Mouse (Mus musculus) lung, embryonic 14.5 days (tissue): ENCODE measurements around the gene Msgn1. TPM values are rescaled to one million over a fixed set of nuclear protein-coding genes. Genes with fewer than 3 reads are reported as not detected.

Source experiments
- ATAC-seq: fragments of 200-750 bp; cut with Nextera tagmentation; 2 replicates; pipeline ENCODE4 v1.8.0; 2017; ENCODE audit warnings: mild to moderate bottlenecking, moderate TSS enrichment, moderate library complexity; ENCODE audit not compliant: insufficient read depth
- DNase-seq: peaks from one replicate; pipeline ENCODE4 v3.0.0-alpha.2; 2015
- H3K27ac ChIP-seq: fragments of 300-500 bp; sonication (generic); 2 replicates; pipeline ENCODE4 v1.5.1; 2014; ENCODE audit warnings: low read depth, mild to moderate bottlenecking, moderate library complexity
- H3K27me3 ChIP-seq: fragments of 300-500 bp; sonication (generic); 2 replicates; pipeline ENCODE4 v1.6.1; 2014; ENCODE audit warnings: low read length, control low read depth; ENCODE audit not compliant: insufficient read depth
- H3K36me3 ChIP-seq: fragments of 300-500 bp; sonication (generic); 2 replicates; pipeline ENCODE4 v1.6.1; 2014; ENCODE audit warnings: control low read depth; ENCODE audit not compliant: insufficient read depth
- H3K4me1 ChIP-seq: fragments of 300-500 bp; sonication (generic); 2 replicates; pipeline ENCODE4 v1.6.1; 2014; ENCODE audit warnings: antibody characterized with exemption, control low read depth; ENCODE audit not compliant: insufficient read depth
- H3K4me2 ChIP-seq: fragments of 300-500 bp; sonication (generic); 2 replicates; pipeline ENCODE4 v1.6.1; 2014; ENCODE audit warnings: mild to moderate bottlenecking
- H3K4me3 ChIP-seq: fragments of 300-500 bp; sonication (generic); 2 replicates; pipeline ENCODE4 v1.5.1; 2014; ENCODE audit warnings: low read depth, low read length
- H3K9ac ChIP-seq: fragments of 300-500 bp; sonication (generic); 2 replicates; pipeline ENCODE4 v1.6.1; 2014
- H3K9me3 ChIP-seq: fragments of 300-500 bp; sonication (generic); 2 replicates; pipeline ENCODE4 v1.6.1; 2016; ENCODE audit warnings: low read depth, low read length, control low read depth
- CTCF ChIP-seq: IDR thresholded peaks from 2 replicates; pipeline ENCODE4 v1.5.1; 2016; ENCODE audit warnings: antibody characterized with exemption, low read depth
- WGBS: fragments of 180-500 bp; shearing (Covaris S2); extraction: QIAGEN DNeasy Blood & Tissue Kit; methylation state at CpG from one replicate; pipeline ENCODE4 v1.1.7; 2014; 5-methylcytosine and 5-hydroxymethylcytosine counted together
- polyA plus RNA-seq: library from polyadenylated mRNA; unstranded; fragments of >200 nt; fragmentation: Nextera tagmentation; extraction: Ambion mirVana; gene quantifications from 2 replicates; pipeline ENCODE4 v1.2.1, GENCODE M21; 2014

The Msgn1 gene
- polyA plus RNA-seq, 1 experiment from 2014 or later: not detected

GRCm38 (mm10) chr12:11214776-11215175 is 6.0 kb upstream of the Msgn1 start:
- no peaks in the 10 kb centered on the region for H3K36me3 ChIP-seq
- H3K4me3 ChIP-seq: no peak overlapping the region
- no peak overlapping the region for H3K4me2 ChIP-seq
- H3K27ac ChIP-seq: no peak overlapping the region
- ATAC-seq (no peak), DNase-seq (no peak)
- H3K4me1 ChIP-seq: no peaks in the 10 kb centered on the region
- H3K9me3 ChIP-seq: no peaks in the 10 kb centered on the region
- TF ChIP-seq CTCF: no peak
- no peaks in the 10 kb centered on the region for H3K27me3 ChIP-seq
- H3K9ac ChIP-seq: no peak overlapping the region

GRCm38 (mm10) chr12:11212881-11213280 is 4.1 kb upstream of the Msgn1 start:
- Histone ChIP-seq H3K4me1 (no peaks in the 10 kb centered on the region), H3K36me3 (no peaks in the 10 kb centered on the region), H3K4me3 (no peak overlapping the region), H3K4me2 (no peak overlapping the region), H3K27ac (no peak overlapping the region), H3K9ac (no peak overlapping the region), H3K27me3 (no peaks in the 10 kb centered on the region), H3K9me3 (no peaks in the 10 kb centered on the region)
- 81% methylated on average over 1 of the region's 1 CpGs for WGBS
- DNase-seq: no peak
- no peak for ATAC-seq
- no peak for TF ChIP-seq CTCF

- no peak for DNase-seq
- Histone ChIP-seq H3K4me2 (no peak overlapping the region), H3K9ac (no peak overlapping the region), H3K9me3 (no peaks in the 10 kb centered on the region), H3K27me3 (no peaks in the 10 kb centered on the region), H3K27ac (no peak overlapping the region), H3K4me3 (no peak overlapping the region), H3K4me1 (no peaks in the 10 kb centered on the region), H3K36me3 (no peaks in the 10 kb centered on the region)
- ATAC-seq: no peak
- 48% methylated on average over 3 of the region's 3 CpGs for WGBS
- no peak for TF ChIP-seq CTCF
Observed at GRCm38 (mm10) chr12:11210361-11210760, 1.6 kb upstream of the Msgn1 start.

GRCm38 (mm10) chr12:11209636-11210035 is 864 bp upstream of the Msgn1 start:
- ATAC-seq: no peak
- WGBS: 60% methylated on average over 5 of the region's 5 CpGs
- Histone ChIP-seq H3K27ac (no peak overlapping the region), H3K4me3 (no peak overlapping the region), H3K27me3 (no peaks in the 10 kb centered on the region), H3K9ac (no peak overlapping the region), H3K4me2 (no peak overlapping the region), H3K36me3 (no peaks in the 10 kb centered on the region), H3K4me1 (no peaks in the 10 kb centered on the region), H3K9me3 (no peaks in the 10 kb centered on the region)
- no peak for TF ChIP-seq CTCF
- no peak for DNase-seq

- H3K27ac ChIP-seq: no peak overlapping the region
- 77% methylated on average over 4 of the region's 4 CpGs for WGBS
- no peaks in the 10 kb centered on the region for H3K4me1 ChIP-seq
- H3K36me3 ChIP-seq: no peaks in the 10 kb centered on the region
- no peaks in the 10 kb centered on the region for H3K27me3 ChIP-seq
- TF ChIP-seq CTCF: no peak
- DNase-seq: no peak
- H3K9ac ChIP-seq: no peak overlapping the region
- ATAC-seq: no peak
- no peaks in the 10 kb centered on the region for H3K9me3 ChIP-seq
- no peak overlapping the region for H3K4me3 ChIP-seq
- H3K4me2 ChIP-seq: no peak overlapping the region
Observed at GRCm38 (mm10) chr12:11206321-11206720, 2.5 kb downstream of the Msgn1 start.

GRCm38 (mm10) chr12:11203694-11204665 is 4.8 kb downstream of the Msgn1 start:
- H3K4me1 ChIP-seq: no peaks in the 10 kb centered on the region
- H3K4me3 ChIP-seq: no peak overlapping the region
- TF ChIP-seq CTCF: no peak
- DNase-seq: peak; percentile 67
- peak overlapping the region; percentile 64; the same call in 1 of the 2 replicates for H3K27ac ChIP-seq
- ATAC-seq: peak; percentile 83
- WGBS: 47% methylated on average over 18 of the region's 18 CpGs
- no peak overlapping the region; the same call in 1 of the 2 replicates for H3K9ac ChIP-seq
- H3K36me3 ChIP-seq: no peaks in the 10 kb centered on the region
- H3K27me3 ChIP-seq: no peaks in the 10 kb centered on the region
- H3K4me2 ChIP-seq: peak overlapping the region; percentile 36
- H3K9me3 ChIP-seq: no peaks in the 10 kb centered on the region

GRCm38 (mm10) chr12:11202476-11202875 is 6.3 kb downstream of the Msgn1 start:
- no peaks in the 10 kb centered on the region for H3K27me3 ChIP-seq
- H3K36me3 ChIP-seq: no peaks in the 10 kb centered on the region
- H3K4me1 ChIP-seq: no peaks in the 10 kb centered on the region
- no peak overlapping the region for H3K27ac ChIP-seq
- no peak overlapping the region for H3K4me3 ChIP-seq
- DNase-seq: no peak
- no peak overlapping the region for H3K4me2 ChIP-seq
- no peaks in the 10 kb centered on the region for H3K9me3 ChIP-seq
- no peak for TF ChIP-seq CTCF
- no peak overlapping the region for H3K9ac ChIP-seq
- ATAC-seq: no peak
- WGBS: 87% methylated on average over 8 of the region's 8 CpGs
